Mouse (Mus musculus) cerebellum, postnatal 36 days (tissue): ENCODE data around the gene Fut1.

ENCODE experiments used
- DNase-seq, 2 experiments: peaks; one replicate each; pipeline ENCODE4 v3.0.0; 2021 to 2022; ENCODE audit warnings: mixed read lengths in 2 of 2

Gene Fut1

GRCm38 (mm10) chr7:45605704-45606289 lies 11.3 kb upstream of the Fut1 start:
- no peak for DNase-seq

GRCm38 (mm10) chr7:45609511-45609910 lies 7.6 kb upstream of the Fut1 start:
- no peak for DNase-seq

- no peak for DNase-seq
Observed at GRCm38 (mm10) chr7:45616277-45616676, 812 bp upstream of the Fut1 start.

GRCm38 (mm10) chr7:45618316-45618715 lies 1.2 kb downstream of the Fut1 start:
- no peak for DNase-seq

- no peak for DNase-seq
Observed at GRCm38 (mm10) chr7:45619592-45619991, 2.5 kb downstream of the Fut1 start.

GRCm38 (mm10) chr7:45621443-45621842 lies 4.4 kb downstream of the Fut1 start, which contains the start of gene Izumo1:
Gene Izumo1 (plus strand): TSS chr7:45621811.
- DNase-seq = no peak

GRCm38 (mm10) chr7:45623507-45623906 lies 6.4 kb downstream of the Fut1 start:
- no peak for DNase-seq

- DNase-seq = no peak
Observed at GRCm38 (mm10) chr7:45624718-45625117, 7.6 kb downstream of the Fut1 start.

- no peak for DNase-seq
Observed at GRCm38 (mm10) chr7:45625481-45625880, 8.4 kb downstream of the Fut1 start.

GRCm38 (mm10) chr7:45626571-45627076 lies 9.5 kb downstream of the Fut1 start:
- DNase-seq = no peak

GRCm38 (mm10) chr7:45627261-45627660 lies 10.2 kb downstream of the Fut1 start, which contains the start of gene Rasip1:
Gene Rasip1 (plus strand): TSS chr7:45627488.
- no peak for DNase-seq

- DNase-seq = peak; percentile 94 to 96
Observed at GRCm38 (mm10) chr7:45628364-45629294, 11.5 kb downstream of the Fut1 start.

- no peak for DNase-seq
Observed at GRCm38 (mm10) chr7:45630064-45630907, 13.2 kb downstream of the Fut1 start.

GRCm38 (mm10) chr7:45632499-45632898 lies 15.4 kb downstream of the Fut1 start:
- DNase-seq = peak; percentile 69 to 74

GRCm38 (mm10) chr7:45634946-45635681 lies 18.0 kb downstream of the Fut1 start:
- DNase-seq = no peak

- DNase-seq = no peak
Observed at GRCm38 (mm10) chr7:45635711-45636688, 18.9 kb downstream of the Fut1 start.

- no peak for DNase-seq
Observed at GRCm38 (mm10) chr7:45637710-45638109, 20.6 kb downstream of the Fut1 start.

- DNase-seq = peak; percentile 99
Observed at GRCm38 (mm10) chr7:45638623-45639401, 21.7 kb downstream of the Fut1 start.

- no peak for DNase-seq
Observed at GRCm38 (mm10) chr7:45639561-45640027, 22.5 kb downstream of the Fut1 start, which contains the start of gene Mamstr. Gene Mamstr (plus strand): TSS chr7:45639977.
